Mouse (Mus musculus): Measurements from ENCODE around the gene Max. TPM values are rescaled to one million over a fixed set of nuclear protein-coding genes. Genes with fewer than 3 reads are reported as not detected.

Gene Max
- polyA plus RNA-seq, 1 experiment from 2014 or later: 25.2 TPM

DNA sequence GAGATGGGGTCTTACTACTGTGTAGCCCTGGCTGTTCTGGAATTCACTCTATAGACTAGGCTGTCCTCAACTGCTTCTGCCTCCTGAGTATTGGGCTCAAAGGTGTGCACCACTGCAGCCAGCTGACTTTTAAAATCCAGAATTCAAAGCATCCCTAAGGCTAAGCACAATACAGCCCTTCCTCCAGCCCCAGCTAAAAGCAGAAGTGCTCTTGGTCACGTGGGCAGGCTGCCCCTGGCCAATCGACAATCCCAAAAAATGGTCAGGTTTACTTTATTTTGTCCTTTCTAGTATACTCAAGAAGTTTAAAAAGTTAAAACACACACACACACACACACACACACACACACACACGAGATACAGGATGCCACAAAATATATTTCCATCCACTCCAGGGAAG is 19.0 kb downstream of the Max start:
- WGBS: 86% methylated on average over 3 of the region's 3 CpGs
- no peak for ATAC-seq
- Histone ChIP-seq H3K4me1 (replicated peaks; ENCODE audit: control insufficient read depth, insufficient read depth, low read length) (no peaks in the 10 kb centered on the region), H3K9ac (replicated peaks; ENCODE audit: low read depth, low read length) (no peak overlapping the region), H3K4me2 (ENCODE audit: low read length) (no peak overlapping the region), H3K27me3 (replicated peaks; ENCODE audit: control insufficient read depth, insufficient read depth, low read length) (no peaks in the 10 kb centered on the region), H3K9me3 (ENCODE audit: control insufficient read depth, low read length) (no peaks in the 10 kb centered on the region), H3K36me3 (ENCODE audit: control insufficient read depth, insufficient read depth) (peaks cover 33% of the 10 kb centered on the region), H3K4me3 (replicated peaks; ENCODE audit: low read length) (no peak overlapping the region), H3K27ac (ENCODE audit: low read length) (no peak overlapping the region)

DNA sequence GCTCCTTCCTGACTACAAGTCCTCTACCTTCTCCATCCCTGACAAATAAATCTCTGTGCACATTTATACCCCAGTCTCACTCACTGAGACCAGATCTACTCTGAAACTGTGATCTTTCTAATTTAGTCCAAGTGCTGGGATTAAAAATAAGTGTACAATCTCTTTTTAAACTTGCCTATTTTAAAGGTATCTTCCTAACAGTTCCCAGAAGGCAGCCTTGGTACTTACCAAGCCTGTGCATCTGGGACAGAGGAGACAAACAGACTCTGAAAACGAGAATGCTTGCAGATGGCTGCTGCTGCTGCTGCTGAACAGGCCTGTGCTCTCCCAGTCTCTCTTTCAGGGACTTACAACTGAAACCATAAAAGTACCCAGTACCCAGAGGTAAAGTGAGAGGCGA is 19.5 kb downstream of the Max start:
- Histone ChIP-seq H3K4me3 (replicated peaks; ENCODE audit: low read length) (no peak overlapping the region), H3K4me1 (replicated peaks; ENCODE audit: control insufficient read depth, insufficient read depth, low read length) (no peaks in the 10 kb centered on the region), H3K9me3 (ENCODE audit: control insufficient read depth, low read length) (no peaks in the 10 kb centered on the region), H3K36me3 (ENCODE audit: control insufficient read depth, insufficient read depth) (peaks cover 34% of the 10 kb centered on the region), H3K9ac (replicated peaks; ENCODE audit: low read depth, low read length) (no peak overlapping the region), H3K27ac (ENCODE audit: low read length) (no peak overlapping the region), H3K4me2 (ENCODE audit: low read length) (no peak overlapping the region), H3K27me3 (replicated peaks; ENCODE audit: control insufficient read depth, insufficient read depth, low read length) (no peaks in the 10 kb centered on the region)
- no peak for ATAC-seq
- WGBS: 88% methylated on average over 2 of the region's 2 CpGs

DNA sequence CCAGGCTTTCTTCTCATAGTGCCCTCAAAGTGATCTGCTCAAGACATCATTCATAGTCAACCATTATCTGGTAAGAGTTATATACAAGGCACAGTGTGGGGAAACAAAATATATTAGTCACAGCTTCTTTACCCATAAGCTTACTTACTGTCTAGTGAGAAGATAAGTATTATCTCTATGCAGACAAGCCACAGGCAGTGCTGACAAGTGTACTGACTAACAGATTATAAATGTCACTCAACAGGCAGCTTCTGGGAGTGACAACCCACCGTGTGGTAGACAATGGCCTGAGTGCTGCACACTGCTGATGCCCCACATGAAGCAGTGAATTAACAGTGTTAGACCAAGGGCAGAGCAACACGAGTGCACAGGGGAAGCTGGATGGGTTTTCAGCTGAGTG is 20.5 kb downstream of the Max start:
- Histone ChIP-seq H3K27ac (ENCODE audit: low read length) (no peak overlapping the region), H3K9me3 (ENCODE audit: control insufficient read depth, low read length) (no peaks in the 10 kb centered on the region), H3K36me3 (ENCODE audit: control insufficient read depth, insufficient read depth) (peaks cover 33% of the 10 kb centered on the region), H3K4me2 (ENCODE audit: low read length) (no peak overlapping the region), H3K9ac (replicated peaks; ENCODE audit: low read depth, low read length) (no peak overlapping the region), H3K4me3 (replicated peaks; ENCODE audit: low read length) (no peak overlapping the region), H3K4me1 (replicated peaks; ENCODE audit: control insufficient read depth, insufficient read depth, low read length) (no peaks in the 10 kb centered on the region), H3K27me3 (replicated peaks; ENCODE audit: control insufficient read depth, insufficient read depth, low read length) (no peaks in the 10 kb centered on the region)
- ATAC-seq: no peak
- WGBS: 49% methylated on average over 2 of the region's 2 CpGs

DNA sequence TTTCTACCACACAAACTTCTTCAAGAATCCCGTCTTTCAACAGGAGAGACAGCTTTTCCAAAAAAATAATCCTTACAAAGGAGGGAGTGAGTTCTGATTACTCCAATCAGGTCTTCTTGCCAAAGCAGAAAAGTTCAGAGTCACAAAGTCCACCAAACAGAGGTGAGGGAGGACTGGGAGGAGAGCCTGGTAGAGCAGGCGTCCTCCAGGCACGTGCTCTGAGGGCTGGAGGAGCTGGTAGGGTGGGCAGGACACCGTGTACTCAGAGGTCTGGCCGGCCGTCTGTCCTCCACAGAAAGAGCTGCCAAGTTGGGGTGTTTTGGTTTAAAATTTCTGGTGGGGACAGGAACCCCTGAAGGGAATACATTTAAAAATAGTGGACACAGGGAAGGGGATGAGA is 24.0 kb downstream of the Max start:
- Histone ChIP-seq H3K36me3 (ENCODE audit: control insufficient read depth, insufficient read depth) (peaks cover 22% of the 10 kb centered on the region; the same call in 1 of the 2 replicates), H3K9ac (replicated peaks; ENCODE audit: low read depth, low read length) (no peak overlapping the region), H3K4me3 (replicated peaks; ENCODE audit: low read length) (no peak overlapping the region), H3K4me1 (replicated peaks; ENCODE audit: control insufficient read depth, insufficient read depth, low read length) (no peaks in the 10 kb centered on the region), H3K9me3 (ENCODE audit: control insufficient read depth, low read length) (no peaks in the 10 kb centered on the region), H3K27ac (ENCODE audit: low read length) (no peak overlapping the region), H3K4me2 (ENCODE audit: low read length) (no peak overlapping the region), H3K27me3 (replicated peaks; ENCODE audit: control insufficient read depth, insufficient read depth, low read length) (no peaks in the 10 kb centered on the region)
- 91% methylated on average over 6 of the region's 6 CpGs for WGBS
- no peak for ATAC-seq

DNA sequence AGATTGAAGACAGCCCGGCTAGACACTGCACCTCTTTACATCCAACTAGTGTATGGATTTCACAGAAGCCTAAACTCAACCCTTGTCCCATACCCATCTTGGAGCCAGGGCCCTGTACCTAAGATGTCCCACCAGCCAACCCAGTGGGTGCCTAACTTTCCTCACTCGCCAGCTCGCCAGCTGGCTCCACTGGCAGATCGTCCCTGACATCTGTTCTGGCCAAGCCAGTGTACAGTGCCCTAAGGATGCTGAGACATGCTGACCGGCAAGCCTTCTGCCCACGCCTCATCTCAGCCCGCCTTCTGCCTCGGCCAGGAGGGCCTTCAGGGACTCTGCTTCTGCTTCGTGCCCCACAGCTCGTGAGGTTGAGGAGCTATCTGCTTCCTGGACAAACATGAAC is 25.8 kb downstream of the Max start:
- H3K9ac ChIP-seq (replicated peaks; ENCODE audit: low read depth, low read length): no peak overlapping the region
- H3K36me3 ChIP-seq (ENCODE audit: control insufficient read depth, insufficient read depth): peaks cover 18% of the 10 kb centered on the region; the same call in 1 of the 2 replicates
- no peak overlapping the region for H3K4me2 ChIP-seq (ENCODE audit: low read length)
- no peaks in the 10 kb centered on the region for H3K4me1 ChIP-seq (replicated peaks; ENCODE audit: control insufficient read depth, insufficient read depth, low read length)
- no peak overlapping the region for H3K4me3 ChIP-seq (replicated peaks; ENCODE audit: low read length)
- no peak overlapping the region for H3K27ac ChIP-seq (ENCODE audit: low read length)
- H3K9me3 ChIP-seq (ENCODE audit: control insufficient read depth, low read length): no peaks in the 10 kb centered on the region
- 92% methylated on average over 10 of the region's 10 CpGs for WGBS
- no peak for ATAC-seq
- H3K27me3 ChIP-seq (replicated peaks; ENCODE audit: control insufficient read depth, insufficient read depth, low read length): no peaks in the 10 kb centered on the region

DNA sequence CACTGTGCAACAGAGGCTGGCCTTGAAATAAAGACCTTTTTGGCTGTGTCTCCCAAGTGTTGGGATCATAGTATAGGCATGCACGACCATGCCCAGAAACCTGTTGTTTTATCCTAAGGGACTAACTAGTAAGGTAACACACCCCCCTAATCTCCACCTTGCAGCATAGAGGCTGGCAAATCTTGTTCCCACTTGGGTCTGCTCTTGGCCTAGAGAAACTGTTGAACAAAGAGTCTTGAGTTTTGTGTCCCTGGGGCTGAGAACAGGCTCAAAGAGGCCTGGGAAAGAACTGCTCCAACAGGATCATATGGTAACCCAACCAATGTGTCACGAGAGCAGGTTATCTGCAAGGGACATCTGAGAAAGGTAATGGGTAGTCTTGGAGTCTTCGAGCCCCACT is 27.6 kb downstream of the Max start:
- Histone ChIP-seq H3K36me3 (ENCODE audit: control insufficient read depth, insufficient read depth) (peaks cover 13% of the 10 kb centered on the region; the same call in 1 of the 2 replicates), H3K9ac (replicated peaks; ENCODE audit: low read depth, low read length) (no peak overlapping the region), H3K9me3 (ENCODE audit: control insufficient read depth, low read length) (no peaks in the 10 kb centered on the region), H3K27me3 (replicated peaks; ENCODE audit: control insufficient read depth, insufficient read depth, low read length) (no peaks in the 10 kb centered on the region), H3K4me1 (replicated peaks; ENCODE audit: control insufficient read depth, insufficient read depth, low read length) (no peaks in the 10 kb centered on the region), H3K4me3 (replicated peaks; ENCODE audit: low read length) (no peak overlapping the region), H3K27ac (ENCODE audit: low read length) (no peak overlapping the region), H3K4me2 (ENCODE audit: low read length) (no peak overlapping the region)
- 89% methylated on average over 3 of the region's 3 CpGs for WGBS
- ATAC-seq: no peak

DNA sequence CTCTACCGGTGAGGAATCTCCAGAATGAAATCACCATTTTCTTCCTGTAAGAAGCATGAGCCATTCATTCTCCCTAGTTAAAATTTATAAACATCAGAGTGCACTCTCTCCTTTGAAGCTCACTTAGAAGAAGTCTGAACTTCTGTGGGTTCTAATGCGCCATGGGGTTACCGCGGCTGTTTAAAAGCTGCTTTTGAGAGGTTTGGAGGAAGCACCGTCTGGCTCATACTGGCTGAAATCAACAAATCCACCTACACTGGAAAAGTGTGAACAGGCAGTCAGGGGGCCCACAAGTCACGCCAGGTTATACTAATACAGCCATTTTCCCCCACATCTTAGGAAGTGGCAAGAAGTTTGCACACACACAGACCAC is 29.3 kb downstream of the Max start:
- H3K36me3 ChIP-seq (ENCODE audit: control insufficient read depth, insufficient read depth): peaks cover 2% of the 10 kb centered on the region; the same call in 1 of the 2 replicates
- H3K4me1 ChIP-seq (replicated peaks; ENCODE audit: control insufficient read depth, insufficient read depth, low read length): no peaks in the 10 kb centered on the region
- H3K27me3 ChIP-seq (replicated peaks; ENCODE audit: control insufficient read depth, insufficient read depth, low read length): no peaks in the 10 kb centered on the region
- no peak overlapping the region for H3K27ac ChIP-seq (ENCODE audit: low read length)
- H3K9ac ChIP-seq (replicated peaks; ENCODE audit: low read depth, low read length): no peak overlapping the region
- ATAC-seq: no peak
- no peak overlapping the region for H3K4me3 ChIP-seq (replicated peaks; ENCODE audit: low read length)
- 78% methylated on average over 6 of the region's 6 CpGs for WGBS
- H3K9me3 ChIP-seq (ENCODE audit: control insufficient read depth, low read length): no peaks in the 10 kb centered on the region
- H3K4me2 ChIP-seq (ENCODE audit: low read length): no peak overlapping the region

DNA sequence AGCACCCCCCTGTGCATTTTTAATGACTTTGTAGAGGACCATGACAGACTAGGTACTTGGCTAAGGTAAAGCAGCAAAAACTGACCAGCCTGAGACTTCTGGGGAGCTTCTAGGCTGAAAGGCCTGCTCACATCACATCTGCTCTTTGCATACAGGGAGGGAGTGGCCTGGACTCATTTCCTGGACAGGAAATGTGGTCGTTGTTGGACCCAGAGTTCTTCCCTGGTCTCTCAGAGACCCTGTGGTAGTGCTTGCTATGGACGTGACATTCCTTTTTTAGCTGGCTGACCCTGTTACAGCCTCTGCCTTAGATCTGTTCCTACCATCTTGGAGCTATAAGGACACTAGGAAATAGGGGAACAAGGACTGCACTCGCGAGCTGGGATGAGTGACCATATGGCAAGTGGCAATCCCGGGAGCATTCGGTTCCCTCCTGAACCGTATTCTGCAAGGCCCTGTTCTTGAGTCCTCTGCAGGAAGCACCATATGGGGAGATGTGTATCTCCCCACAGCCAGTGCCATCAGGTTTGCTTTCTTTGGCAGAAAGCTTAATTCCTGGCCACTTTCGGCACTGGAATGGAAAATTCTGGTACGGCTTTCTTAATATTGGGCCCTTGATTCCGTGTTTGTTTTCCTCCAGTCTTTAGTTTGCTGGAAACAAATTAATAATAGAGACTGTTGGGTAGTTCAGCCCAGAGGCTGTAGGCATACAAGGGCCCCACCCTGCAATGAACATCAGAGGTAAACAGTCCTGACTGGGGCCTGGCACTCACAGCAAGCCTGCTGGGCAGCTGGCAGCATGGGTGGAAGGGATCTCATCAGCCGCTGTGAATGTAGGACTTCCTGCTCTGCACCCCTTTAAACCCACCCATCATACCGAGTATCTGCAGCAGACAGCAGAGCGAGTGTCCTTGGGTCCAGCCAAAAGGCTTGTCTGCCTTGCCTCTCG is 30.0 kb downstream of the Max start:
- Histone ChIP-seq H3K4me1 (replicated peaks; ENCODE audit: control insufficient read depth, insufficient read depth, low read length) (no peaks in the 10 kb centered on the region), H3K9ac (replicated peaks; ENCODE audit: low read depth, low read length) (no peak overlapping the region), H3K36me3 (ENCODE audit: control insufficient read depth, insufficient read depth) (peaks cover 2% of the 10 kb centered on the region; the same call in 1 of the 2 replicates), H3K27ac (ENCODE audit: low read length) (no peak overlapping the region), H3K4me3 (replicated peaks; ENCODE audit: low read length) (no peak overlapping the region), H3K27me3 (replicated peaks; ENCODE audit: control insufficient read depth, insufficient read depth, low read length) (no peaks in the 10 kb centered on the region), H3K9me3 (ENCODE audit: control insufficient read depth, low read length) (no peaks in the 10 kb centered on the region), H3K4me2 (ENCODE audit: low read length) (no peak overlapping the region)
- 84% methylated on average over 14 of the region's 14 CpGs for WGBS
- ATAC-seq: no peak

DNA sequence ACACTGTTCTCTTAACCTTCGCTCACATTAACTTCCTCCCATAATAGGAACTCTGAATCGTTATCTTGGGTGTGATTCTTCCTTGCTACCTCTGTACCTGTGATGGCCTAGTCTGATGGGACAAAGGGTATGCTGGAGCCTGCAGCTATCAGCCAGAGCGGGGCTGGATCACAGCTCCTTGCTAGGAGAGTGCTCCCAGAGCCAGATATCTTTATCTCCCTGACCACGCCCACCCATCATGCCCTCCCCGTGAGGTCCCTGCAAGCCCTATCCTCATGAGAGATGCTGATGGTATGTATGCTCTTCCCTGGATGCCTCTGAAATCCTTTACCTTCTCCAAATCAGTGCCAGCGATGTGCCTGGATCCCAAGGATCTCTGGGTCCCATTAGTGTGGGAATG is 31.8 kb downstream of the Max start:
- Histone ChIP-seq H3K4me3 (replicated peaks; ENCODE audit: low read length) (no peak overlapping the region), H3K27me3 (replicated peaks; ENCODE audit: control insufficient read depth, insufficient read depth, low read length) (no peaks in the 10 kb centered on the region), H3K9me3 (ENCODE audit: control insufficient read depth, low read length) (no peaks in the 10 kb centered on the region), H3K4me2 (ENCODE audit: low read length) (no peak overlapping the region), H3K9ac (replicated peaks; ENCODE audit: low read depth, low read length) (no peak overlapping the region), H3K27ac (ENCODE audit: low read length) (no peak overlapping the region), H3K36me3 (ENCODE audit: control insufficient read depth, insufficient read depth) (no peaks in the 10 kb centered on the region), H3K4me1 (replicated peaks; ENCODE audit: control insufficient read depth, insufficient read depth, low read length) (no peaks in the 10 kb centered on the region)
- 72% methylated on average over 6 of the region's 6 CpGs for whole genome bisulfite sequencing
- no peak for ATAC-seq
